Mouse (Mus musculus) thymus, adult 2 months (tissue): ENCODE measurements around the gene Six1. TPM values are rescaled to one million over a fixed set of nuclear protein-coding genes. Genes with fewer than 3 reads are reported as not detected.
A peak's percentile ranks its signal among the peaks of the same experiment; 100 is the strongest.

Source experiments
- DNase-seq: peaks from one replicate; pipeline ENCODE4 v3.0.0; 2021
- H3K27ac ChIP-seq: fragments of 200-500 bp; 2 replicates; pipeline ENCODE4 v1.5.1; 2012; ENCODE audit warnings: low read length, control low read depth; ENCODE audit not compliant: control insufficient read depth, insufficient read depth
- H3K27me3 ChIP-seq: fragments of 200-500 bp; 2 replicates; pipeline ENCODE4 v1.6.1; 2012; ENCODE audit warnings: mild to moderate bottlenecking, low read length, moderate library complexity, mixed read lengths; ENCODE audit not compliant: control insufficient read depth, insufficient read depth
- H3K36me3 ChIP-seq: fragments of 200-500 bp; 2 replicates; pipeline ENCODE4 v1.6.1; 2012; ENCODE audit warnings: mild to moderate bottlenecking, low read length, moderate library complexity; ENCODE audit not compliant: control insufficient read depth, insufficient read depth
- H3K4me1 ChIP-seq: fragments of 200-500 bp; replicated peaks from 2 replicates; pipeline ENCODE4 v1.6.1; 2012; ENCODE audit warnings: low read length; ENCODE audit not compliant: control insufficient read depth, insufficient read depth
- H3K4me3 ChIP-seq: fragments of 200-500 bp; 2 replicates; pipeline ENCODE4 v1.5.1; 2012; ENCODE audit warnings: mild to moderate bottlenecking, low read length, control low read depth, moderate library complexity; ENCODE audit not compliant: control insufficient read depth, insufficient read depth
- CTCF ChIP-seq: fragments of 200-500 bp; IDR thresholded peaks from 2 replicates; pipeline ENCODE4 v1.5.1; 2012; ENCODE audit warnings: mild to moderate bottlenecking, control low read depth, low read length, moderate library complexity, borderline replicate concordance; ENCODE audit not compliant: control insufficient read depth, poor library complexity, insufficient read depth; ENCODE audit errors: extremely low read depth
- POLR2A ChIP-seq: fragments of 200-500 bp; IDR thresholded peaks from 2 replicates; pipeline ENCODE4 v1.6.1; 2012; ENCODE audit warnings: mild to moderate bottlenecking, low read length, control low read depth, moderate library complexity; ENCODE audit not compliant: control insufficient read depth, poor library complexity, insufficient read depth; ENCODE audit errors: extremely low read depth
- WGBS: fragments of 180-500 bp; shearing (Covaris S2); methylation state at CpG from one replicate; pipeline ENCODE4 v1.1.7; 2018; 5-methylcytosine and 5-hydroxymethylcytosine counted together
- polyA plus RNA-seq: library from polyadenylated mRNA; depleted of rRNA; stranded (reverse); fragments of >200 nt; gene quantifications from 2 replicates; pipeline ENCODE4 v1.2.3, GENCODE M21; 2012

The Six1 gene
- polyA plus RNA-seq, 1 experiment, result 13.9 TPM

- no peak overlapping the region for H3K4me3 ChIP-seq
- peaks cover 41% of the 10 kb centered on the region for H3K27me3 ChIP-seq
- no peaks in the 10 kb centered on the region for H3K36me3 ChIP-seq
- H3K27ac ChIP-seq, result no peak overlapping the region
- 11% methylated on average over 13 of the region's 13 CpGs for WGBS
- H3K4me1 ChIP-seq, result peaks cover 24% of the 10 kb centered on the region
- TF ChIP-seq CTCF, result no peak
- no peak for TF ChIP-seq POLR2A
- no peak for DNase-seq
Measured at GRCm38 (mm10) chr12:73050305-73050704, 3.4 kb downstream of the Six1 start.

- TF ChIP-seq POLR2A (no peak), CTCF (no peak)
- Histone ChIP-seq H3K36me3 (no peaks in the 10 kb centered on the region), H3K27ac (no peak overlapping the region), H3K4me1 (peaks cover 30% of the 10 kb centered on the region), H3K4me3 (no peak overlapping the region), H3K27me3 (peaks cover 47% of the 10 kb centered on the region)
- 14% methylated on average over 19 of the region's 19 CpGs for WGBS
- no peak for DNase-seq
Measured at GRCm38 (mm10) chr12:73049520-73050225, 4.0 kb downstream of the Six1 start.

GRCm38 (mm10) chr12:73048537-73048936 lies 5.2 kb downstream of the Six1 start:
- no peak for DNase-seq
- no peaks in the 10 kb centered on the region for H3K36me3 ChIP-seq
- H3K4me3 ChIP-seq, result no peak overlapping the region
- H3K27me3 ChIP-seq, result peaks cover 52% of the 10 kb centered on the region
- TF ChIP-seq POLR2A (no peak), CTCF (no peak)
- WGBS, result 10% methylated on average over 3 of the region's 3 CpGs
- no peak overlapping the region for H3K27ac ChIP-seq
- peaks cover 28% of the 10 kb centered on the region for H3K4me1 ChIP-seq

GRCm38 (mm10) chr12:73047576-73047975 lies 6.1 kb downstream of the Six1 start:
- 30% methylated on average over 2 of the region's 2 CpGs for WGBS
- peaks cover 24% of the 10 kb centered on the region for H3K4me1 ChIP-seq
- H3K36me3 ChIP-seq, result no peaks in the 10 kb centered on the region
- no peak overlapping the region for H3K4me3 ChIP-seq
- no peak for TF ChIP-seq CTCF
- TF ChIP-seq POLR2A, result no peak
- H3K27me3 ChIP-seq, result peaks cover 46% of the 10 kb centered on the region
- no peak overlapping the region for H3K27ac ChIP-seq
- DNase-seq, result no peak

GRCm38 (mm10) chr12:73046607-73047180 lies 7.0 kb downstream of the Six1 start:
- TF ChIP-seq CTCF (0 out of 2 replicates have a peak, but pooled peaks have one; percentile 16), POLR2A (no peak)
- peak; percentile 68 for DNase-seq
- under 1% methylated on average over 38 of the region's 38 CpGs for WGBS
- Histone ChIP-seq H3K27me3 (peaks cover 42% of the 10 kb centered on the region), H3K4me3 (peak overlapping the region; percentile 22), H3K36me3 (no peaks in the 10 kb centered on the region), H3K4me1 (peaks cover 24% of the 10 kb centered on the region), H3K27ac (no peak overlapping the region)

GRCm38 (mm10) chr12:73045724-73046606 lies 7.7 kb downstream of the Six1 start:
- H3K36me3 ChIP-seq, result no peaks in the 10 kb centered on the region
- WGBS, result 2% methylated on average over 85 of the region's 85 CpGs
- H3K27ac ChIP-seq, result no peak overlapping the region
- TF ChIP-seq CTCF (no peak), POLR2A (no peak)
- peaks cover 41% of the 10 kb centered on the region for H3K27me3 ChIP-seq
- no peak for DNase-seq
- H3K4me3 ChIP-seq, result peak overlapping the region; percentile 22
- peaks cover 24% of the 10 kb centered on the region for H3K4me1 ChIP-seq
